Mouse (Mus musculus) cerebellum, postnatal 25 days (tissue): ENCODE data around the gene Sdhaf3.
A peak's percentile ranks its signal among the peaks of the same experiment; 100 is the strongest.
"Not testable (repeated sequence)": the region's sequence is repeated elsewhere in the genome, so short reads cannot be mapped to it uniquely, and the experiment has no call there.

Source experiments
- DNase-seq, 2 experiments: peaks; one replicate each; pipeline ENCODE4 v3.0.0; 2021; ENCODE audit warnings: mixed read lengths in 2 of 2

The Sdhaf3 gene

GRCm38 (mm10) chr6:6955764-6956561 lies at the start of gene Sdhaf3:
Sdhaf3 (plus strand) TSS chr6:6956004.
- peak; percentile 94 to 96 for DNase-seq

GRCm38 (mm10) chr6:6909586-6909985 lies 46.2 kb upstream of the Sdhaf3 start:
- no peak for DNase-seq

- DNase-seq = no peak
These were observed 41.5 kb upstream of the Sdhaf3 start for GRCm38 (mm10) chr6:6914304-6914703.

- peak; percentile 12 to 53 for DNase-seq
These were observed 40.8 kb upstream of the Sdhaf3 start for GRCm38 (mm10) chr6:6914849-6915525.

GRCm38 (mm10) chr6:6915526-6915915 lies 40.3 kb upstream of the Sdhaf3 start:
- DNase-seq = no peak

- no peak for DNase-seq
These were observed 38.5 kb upstream of the Sdhaf3 start for GRCm38 (mm10) chr6:6917334-6917733.

GRCm38 (mm10) chr6:6925264-6925663 lies 30.5 kb upstream of the Sdhaf3 start:
- DNase-seq = no peak

GRCm38 (mm10) chr6:6930831-6931230 lies 25.0 kb upstream of the Sdhaf3 start:
- no peak for DNase-seq

- DNase-seq = no peak
These were observed 24.3 kb upstream of the Sdhaf3 start for GRCm38 (mm10) chr6:6931507-6931906.

GRCm38 (mm10) chr6:6940845-6941244 lies 15.0 kb upstream of the Sdhaf3 start:
- no peak for DNase-seq

- peak in 1 of 2 experiments; percentile 21 for DNase-seq
These were observed 13.0 kb upstream of the Sdhaf3 start for GRCm38 (mm10) chr6:6942813-6943212.

- no peak for DNase-seq
These were observed 8.2 kb upstream of the Sdhaf3 start for GRCm38 (mm10) chr6:6947650-6948049.

- DNase-seq = no peak
These were observed 425 bp upstream of the Sdhaf3 start for GRCm38 (mm10) chr6:6955395-6955763.

GRCm38 (mm10) chr6:6959234-6959633 lies 3.4 kb downstream of the Sdhaf3 start:
- not testable (repeated sequence) for DNase-seq

GRCm38 (mm10) chr6:6997226-6997946 lies 41.6 kb downstream of the Sdhaf3 start:
- no peak for DNase-seq

- DNase-seq = no peak
These were observed 42.2 kb downstream of the Sdhaf3 start for GRCm38 (mm10) chr6:6997956-6998355.

GRCm38 (mm10) chr6:6999015-6999414 lies 43.2 kb downstream of the Sdhaf3 start:
- no peak for DNase-seq

GRCm38 (mm10) chr6:7003085-7003484 lies 47.3 kb downstream of the Sdhaf3 start:
- no peak for DNase-seq

- peak in 1 of 2 experiments; percentile 5 for DNase-seq
These were observed 48.2 kb downstream of the Sdhaf3 start for GRCm38 (mm10) chr6:7004005-7004404.

- DNase-seq = no peak
These were observed 82.3 kb downstream of the Sdhaf3 start for GRCm38 (mm10) chr6:7038087-7038486.

- no peak for DNase-seq
These were observed 83.0 kb downstream of the Sdhaf3 start for GRCm38 (mm10) chr6:7038835-7039234.

- DNase-seq = no peak
These were observed 86.1 kb downstream of the Sdhaf3 start for GRCm38 (mm10) chr6:7041912-7042311.

- no peak for DNase-seq
These were observed 107.0 kb downstream of the Sdhaf3 start for GRCm38 (mm10) chr6:7062819-7063218.

GRCm38 (mm10) chr6:7068782-7069181 lies 113.0 kb downstream of the Sdhaf3 start:
- no peak for DNase-seq
